Comparison of ENCODE assay signal across 8 mouse cellular contexts in the genomic region with DNA sequence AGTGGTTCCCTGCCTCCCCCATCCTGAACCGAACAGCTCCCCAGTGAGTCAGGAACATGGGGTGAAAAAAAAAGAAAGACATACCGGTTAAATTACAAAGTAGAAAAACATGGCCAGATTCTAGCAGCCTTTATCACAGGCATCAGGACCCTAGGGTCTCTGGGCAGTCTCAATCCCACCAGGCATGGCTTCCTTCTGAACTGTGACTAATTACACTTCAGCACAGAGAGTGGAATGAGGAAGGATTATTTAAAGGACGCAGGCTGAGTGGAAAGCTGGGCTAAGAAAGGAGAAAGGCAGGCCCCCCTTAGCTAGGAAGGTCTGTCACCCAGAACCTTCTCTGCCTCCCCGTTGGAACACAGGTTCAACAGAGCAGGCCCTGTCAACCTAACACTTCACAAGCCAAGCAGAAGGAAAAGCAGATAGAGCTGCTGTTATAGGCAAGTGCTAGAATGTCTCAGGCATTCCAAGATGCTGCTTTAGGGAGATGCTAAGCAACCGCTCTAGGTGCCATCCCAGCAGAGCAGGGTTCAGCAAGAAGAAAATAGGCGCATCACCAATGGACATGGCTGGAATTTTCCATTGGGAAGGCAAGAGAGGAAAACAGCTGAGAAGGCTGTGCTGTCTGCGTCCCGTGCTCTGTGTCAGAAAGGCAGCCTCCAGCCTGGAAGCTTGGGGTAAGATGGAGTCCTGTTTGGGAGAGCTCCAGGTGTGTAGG. TPM values are rescaled to one million over a fixed set of nuclear protein-coding genes. Genes with fewer than 3 reads are reported as not detected.
DNase-seq lines count a peak whose midpoint lies in the region; ATAC-seq and TF ChIP-seq lines count a peak whose summit lies in the region.

No protein-coding gene starts in this region.

- H3K9me3 ChIP-seq in kidney, postnatal 0 days (replicated peaks; ENCODE audit: low read length) = no peaks in the 10 kb centered on the region
- H3K9me3 ChIP-seq in hindbrain, embryonic 15.5 days = no peaks in the 10 kb centered on the region
- no peaks in the 10 kb centered on the region for H3K9me3 ChIP-seq in neural tube, embryonic 12.5 days

- no peak for TF ChIP-seq CTCF in kidney, postnatal 0 days (IDR thresholded peaks at IDR 0.05; ENCODE audit: low read depth)
- TF ChIP-seq CTCF in cortical plate, adult 2 months (IDR thresholded peaks at IDR 0.05; ENCODE audit: extremely low read depth, insufficient read depth, low read length) = no peak

- peak overlapping the region; percentile 96 for H3K27ac ChIP-seq in kidney, postnatal 0 days
- H3K27ac ChIP-seq in cortical plate, adult 2 months (ENCODE audit: insufficient read depth, low read length) = peak overlapping the region; percentile 79
- peak overlapping the region; percentile 86 for H3K27ac ChIP-seq in hindbrain, embryonic 15.5 days (replicated peaks)
- H3K27ac ChIP-seq in neural tube, embryonic 12.5 days = peak overlapping the region; percentile 92

- H3K36me3 ChIP-seq in kidney, postnatal 0 days (ENCODE audit: insufficient read depth, low read length) = 0 out of 2 replicates have a peak, but pooled peaks cover 7% of the 10 kb centered on the region
- peaks cover 6% of the 10 kb centered on the region for H3K36me3 ChIP-seq in hindbrain, embryonic 15.5 days
- H3K36me3 ChIP-seq in neural tube, embryonic 12.5 days = peaks cover 17% of the 10 kb centered on the region

- no peak overlapping the region for H3K4me3 ChIP-seq in kidney, postnatal 0 days (replicated peaks; ENCODE audit: low read depth, low read length)
- H3K4me3 ChIP-seq in cortical plate, adult 2 months (ENCODE audit: insufficient read depth, low read length) = peak overlapping the region; percentile 19
- H3K4me3 ChIP-seq in hindbrain, embryonic 15.5 days = no peak overlapping the region
- no peak overlapping the region for H3K4me3 ChIP-seq in neural tube, embryonic 12.5 days

- DNase-seq in kidney, postnatal 0 days (ENCODE audit: low spot score) = peak; percentile 66
- DNase-seq in kidney, postnatal 25 days = no peak
- no peak for DNase-seq in urinary bladder, postnatal 4 days (ENCODE audit: low spot score in 2 of 2)
- no peak for DNase-seq in layer of hippocampus, postnatal 25 days (ENCODE audit: extremely low spot score in 1 of 2, low spot score in 1 of 2)
- DNase-seq in left cerebral cortex, adult 9 months (ENCODE audit: low spot score in 2 of 2) = no peak

- ATAC-seq in kidney, postnatal 0 days (replicated peaks; ENCODE audit: low FRiP score, low read depth) = no peak
- ATAC-seq in hindbrain, embryonic 15.5 days (ENCODE audit: low FRiP score, low read depth) = no peak
- ATAC-seq in neural tube, embryonic 12.5 days (ENCODE audit: low FRiP score, low read depth) = no peak

- peaks cover 73% of the 10 kb centered on the region for H3K4me1 ChIP-seq in kidney, postnatal 0 days (replicated peaks; ENCODE audit: insufficient read depth, low read length)
- peaks cover 32% of the 10 kb centered on the region for H3K4me1 ChIP-seq in cortical plate, adult 2 months (ENCODE audit: control insufficient read depth, insufficient read depth, low read length)
- H3K4me1 ChIP-seq in hindbrain, embryonic 15.5 days (replicated peaks) = peaks cover 93% of the 10 kb centered on the region
- H3K4me1 ChIP-seq in neural tube, embryonic 12.5 days = peaks cover 83% of the 10 kb centered on the region

- no peaks in the 10 kb centered on the region for H3K27me3 ChIP-seq in kidney, postnatal 0 days (ENCODE audit: insufficient read depth, low read length)
- H3K27me3 ChIP-seq in hindbrain, embryonic 15.5 days = no peaks in the 10 kb centered on the region
- no peaks in the 10 kb centered on the region for H3K27me3 ChIP-seq in neural tube, embryonic 12.5 days (replicated peaks)

- H3K4me2 ChIP-seq in kidney, postnatal 0 days (ENCODE audit: low read length) = no peak overlapping the region
- peak overlapping the region; percentile 73 for H3K4me2 ChIP-seq in hindbrain, embryonic 15.5 days
- peak overlapping the region; percentile 80 for H3K4me2 ChIP-seq in neural tube, embryonic 12.5 days (replicated peaks)

- 30% methylated on average over 8 of the region's 8 CpGs for WGBS in kidney, postnatal 0 days
- 27% methylated on average over 8 of the region's 8 CpGs for WGBS in hindbrain, embryonic 15.5 days
- 31% methylated on average over 8 of the region's 8 CpGs for WGBS in neural tube, embryonic 12.5 days

- TF ChIP-seq POLR2A in cortical plate, adult 2 months (IDR thresholded peaks at IDR 0.05; ENCODE audit: extremely low read depth, insufficient read depth, low read length) = no peak; the same call in 1 of the 2 replicates

- H3K9ac ChIP-seq in kidney, postnatal 0 days (ENCODE audit: low read depth, low read length) = peak overlapping the region; percentile 15; the same call in 1 of the 2 replicates
- peak overlapping the region; percentile 49 for H3K9ac ChIP-seq in hindbrain, embryonic 15.5 days
- peak overlapping the region; percentile 55 for H3K9ac ChIP-seq in neural tube, embryonic 12.5 days

RNA-seq across cellular contexts. Expression of gene Zmynd8, which starts 22.5 kb away (rescaled TPM):
- polyA plus RNA-seq in kidney, postnatal 0 days (2015; fragmentation: Nextera tagmentation; extraction: Ambion mirVana) = 39.6 and 41.7 TPM in 2 replicates
- polyA plus RNA-seq in cortical plate, adult 2 months (2012; rRNA removed) = 90.5 and 106 TPM in 2 replicates
- polyA plus RNA-seq in hindbrain, embryonic 15.5 days (2015; fragmentation: Nextera tagmentation; extraction: Ambion mirVana) = 71.8 and 79.2 TPM in 2 replicates
- polyA plus RNA-seq in neural tube, embryonic 12.5 days (2016; fragmentation: Nextera tagmentation; extraction: Ambion mirVana) = 68.7 and 81.4 TPM in 2 replicates
- 100 to 1,000 TPM; 140 to 173 TPM for total RNA-seq in layer of hippocampus, postnatal 25 days (2021)
